Mouse (Mus musculus) urinary bladder, postnatal 14 days (tissue): Measurements from ENCODE around the gene Hsd17b6.

ENCODE experiments used
- DNase-seq: peaks from one replicate; pipeline ENCODE4 v3.0.0; 2021; ENCODE audit warnings: low spot score

The Hsd17b6 gene

DNA sequence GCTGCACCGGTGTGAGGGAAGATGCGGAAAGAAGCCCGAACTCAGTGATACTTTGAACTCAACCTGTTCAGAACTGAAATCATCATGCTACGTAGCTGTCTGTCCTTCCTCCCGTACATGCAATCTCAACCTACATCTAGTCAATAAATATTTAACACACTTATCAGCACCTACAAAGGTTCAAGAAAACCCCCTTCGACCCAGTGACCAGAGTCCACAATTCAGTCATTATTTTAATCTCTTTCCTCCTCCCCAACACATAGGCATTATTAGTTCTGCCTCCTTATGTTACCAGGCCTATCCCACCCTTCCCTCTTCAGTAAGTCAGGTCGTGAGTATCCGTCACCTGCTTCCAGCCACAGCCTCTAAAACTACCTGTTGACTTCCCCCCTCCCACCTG lies 1.9 kb downstream of the Hsd17b6 start:
- no peak for DNase-seq

- no peak for DNase-seq
Measured at GRCm38 (mm10) chr10:128004918-128005317, 2.5 kb downstream of the Hsd17b6 start.

DNA sequence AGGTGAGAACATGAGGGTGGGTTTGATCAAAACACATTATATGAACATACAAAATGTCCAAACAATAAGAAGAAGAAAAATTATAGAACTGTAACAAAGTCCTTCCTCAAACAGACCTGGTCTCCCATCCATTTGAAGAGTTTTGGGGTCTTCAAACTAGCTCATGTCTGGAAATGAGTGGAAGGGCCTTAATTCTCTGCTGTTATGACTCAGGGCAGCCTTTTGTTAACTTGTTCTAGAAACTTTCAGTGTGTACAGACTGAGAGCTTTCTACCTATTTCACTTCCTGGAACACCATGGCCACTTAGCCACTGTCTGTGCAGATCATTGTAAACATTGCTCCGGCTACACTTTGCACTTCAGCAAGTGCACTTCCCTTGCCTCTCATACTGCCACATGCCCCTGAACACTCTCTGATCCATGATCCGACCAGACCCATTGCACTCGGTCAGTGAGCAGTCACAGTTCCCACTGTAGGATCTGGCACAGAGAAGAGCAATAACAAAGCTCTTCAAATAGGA lies 4.1 kb downstream of the Hsd17b6 start:
- DNase-seq, result no peak

- DNase-seq, result no peak
Measured at GRCm38 (mm10) chr10:127998260-127998659, 9.2 kb downstream of the Hsd17b6 start.

- DNase-seq, result no peak
Measured at GRCm38 (mm10) chr10:127996690-127997089, 10.7 kb downstream of the Hsd17b6 start.

DNA sequence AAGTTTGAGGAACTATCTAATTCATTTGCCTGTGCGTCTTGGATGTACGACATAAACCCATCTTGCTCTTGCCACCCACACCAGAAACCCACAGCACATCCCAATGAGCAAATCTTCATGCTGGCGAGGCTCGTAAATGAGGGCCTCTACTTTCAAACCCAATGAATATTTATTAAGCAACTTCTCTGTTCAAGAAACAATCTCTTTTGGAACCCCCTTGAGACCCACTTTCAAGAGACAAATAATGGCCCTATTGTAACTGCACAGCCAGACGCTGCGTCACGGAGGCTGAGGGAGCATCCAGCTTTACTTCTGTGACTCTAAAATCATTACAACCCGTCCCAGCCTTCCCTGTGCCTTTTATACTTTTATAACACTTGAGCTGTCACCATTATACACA lies 21.8 kb downstream of the Hsd17b6 start:
- no peak for DNase-seq

- DNase-seq, result no peak
Measured at GRCm38 (mm10) chr10:127984650-127985049, 22.8 kb downstream of the Hsd17b6 start.

DNA sequence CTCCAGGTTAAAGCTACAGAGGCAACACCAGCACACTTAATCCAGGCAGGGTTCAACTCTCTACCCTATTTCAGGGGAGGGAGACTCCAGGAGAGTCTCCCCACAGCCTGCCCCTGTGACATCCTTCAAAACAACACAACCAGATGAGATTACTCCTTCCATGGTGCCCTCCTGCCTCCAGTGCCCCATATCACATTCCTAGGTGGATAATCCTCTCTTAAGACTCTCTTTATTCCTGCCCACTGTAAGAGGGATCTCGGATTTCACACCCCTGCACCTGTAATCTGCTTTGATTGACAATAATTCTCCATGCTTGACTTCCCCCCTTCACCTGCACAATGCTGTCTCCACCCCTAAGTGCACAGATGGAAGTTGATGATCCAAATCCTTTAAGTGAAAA lies 31.9 kb downstream of the Hsd17b6 start:
- no peak for DNase-seq

DNA sequence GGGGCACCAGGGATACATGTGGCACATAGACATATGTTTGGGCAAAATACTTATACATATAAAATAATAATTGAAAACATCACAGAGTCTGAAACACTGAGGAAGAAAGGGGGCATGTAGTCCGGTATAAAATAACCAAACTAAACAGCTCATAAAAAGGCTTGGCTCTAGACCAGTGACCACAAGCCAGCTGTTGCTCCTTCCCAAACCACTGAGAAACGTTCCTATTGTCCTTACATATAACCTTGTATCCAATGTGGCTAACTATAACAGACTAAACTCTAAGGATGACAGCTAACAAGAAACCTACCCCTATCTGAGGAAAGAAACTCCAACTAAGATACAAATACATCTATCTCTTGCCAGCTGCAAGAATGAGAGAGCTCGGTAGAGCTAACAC lies 33.3 kb downstream of the Hsd17b6 start:
- DNase-seq, result no peak

DNA sequence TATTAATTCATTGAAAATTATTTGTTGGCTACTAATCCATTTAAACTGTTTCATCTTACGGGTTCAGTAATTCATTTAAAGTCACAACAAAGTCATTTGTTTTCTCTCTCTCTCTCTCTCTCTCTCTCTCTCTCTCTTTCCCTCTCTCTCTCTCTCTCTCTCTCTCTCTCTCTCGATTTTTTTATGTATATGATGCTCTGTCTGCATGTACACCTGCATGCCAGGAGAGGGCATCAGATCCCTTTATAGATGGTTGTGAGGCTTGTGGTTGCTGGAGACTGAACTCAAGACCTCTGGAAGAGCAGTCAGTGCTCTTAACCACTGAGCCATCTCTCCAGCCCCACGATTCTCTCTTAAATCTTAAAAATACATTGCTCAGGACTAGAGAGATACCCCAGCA lies 36.3 kb downstream of the Hsd17b6 start:
- DNase-seq, result no peak

- DNase-seq, result no peak
Measured at GRCm38 (mm10) chr10:127970359-127970831, 37.0 kb downstream of the Hsd17b6 start.

- no peak for DNase-seq
Measured at GRCm38 (mm10) chr10:127969820-127970219, 37.6 kb downstream of the Hsd17b6 start.

DNA sequence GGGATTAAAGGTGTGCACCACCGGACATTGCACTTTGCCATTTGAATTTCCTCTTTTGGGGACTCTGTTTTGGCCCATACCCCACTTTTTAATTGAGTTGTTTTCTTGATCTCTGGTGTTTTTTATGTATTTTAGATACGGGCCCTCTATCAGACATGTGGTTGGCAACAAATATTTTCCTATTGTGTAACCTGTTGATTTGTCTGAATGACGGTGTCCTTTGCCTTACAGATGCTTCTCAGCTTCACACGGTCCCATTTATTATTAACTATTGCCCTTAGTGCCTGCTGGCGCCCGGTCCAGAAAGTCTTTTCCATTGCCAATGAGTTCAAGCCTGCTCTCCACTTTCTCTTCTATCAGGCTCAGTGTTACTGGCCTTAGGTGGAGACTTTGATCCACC lies 40.9 kb downstream of the Hsd17b6 start:
- no peak for DNase-seq

DNA sequence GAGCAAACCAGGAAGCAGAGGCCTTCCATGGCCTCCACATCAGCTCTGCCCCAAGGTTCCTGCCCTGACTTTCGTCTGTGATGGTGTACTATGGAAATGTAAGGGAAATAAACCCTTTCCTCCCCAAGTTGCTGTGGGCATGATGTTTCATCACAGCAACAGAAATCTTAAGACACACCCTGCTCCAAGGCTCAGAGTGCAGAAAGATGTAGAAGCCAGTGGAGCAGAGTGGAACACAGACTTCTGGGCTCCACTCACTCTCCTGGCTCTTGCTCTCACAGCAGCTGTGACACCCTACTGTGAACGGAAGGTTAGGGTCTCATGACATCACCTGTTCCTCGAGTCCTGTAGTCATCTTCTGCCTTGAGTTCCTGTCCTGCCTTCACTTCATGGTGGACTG lies 43.4 kb downstream of the Hsd17b6 start:
- no peak for DNase-seq

DNA sequence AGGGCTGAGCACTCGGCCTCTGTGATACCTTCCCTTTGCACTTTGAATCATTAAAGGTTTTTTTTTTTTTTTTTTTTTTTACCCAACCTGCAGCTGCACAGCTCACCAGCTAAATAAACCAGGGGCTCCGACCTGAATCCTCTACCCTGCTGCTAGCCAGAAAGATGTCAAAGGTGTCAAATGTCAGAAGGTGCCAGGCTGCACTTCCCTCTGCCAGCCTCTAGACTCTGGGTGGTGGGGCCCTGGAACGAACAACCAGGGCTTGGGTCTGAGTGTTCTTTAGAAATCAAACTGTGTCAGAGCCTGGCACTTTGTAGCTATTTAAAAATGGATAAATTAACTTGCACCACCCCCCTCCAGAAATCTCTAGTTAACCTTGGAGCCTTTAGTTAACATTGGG lies 45.0 kb downstream of the Hsd17b6 start:
- DNase-seq, result no peak

DNA sequence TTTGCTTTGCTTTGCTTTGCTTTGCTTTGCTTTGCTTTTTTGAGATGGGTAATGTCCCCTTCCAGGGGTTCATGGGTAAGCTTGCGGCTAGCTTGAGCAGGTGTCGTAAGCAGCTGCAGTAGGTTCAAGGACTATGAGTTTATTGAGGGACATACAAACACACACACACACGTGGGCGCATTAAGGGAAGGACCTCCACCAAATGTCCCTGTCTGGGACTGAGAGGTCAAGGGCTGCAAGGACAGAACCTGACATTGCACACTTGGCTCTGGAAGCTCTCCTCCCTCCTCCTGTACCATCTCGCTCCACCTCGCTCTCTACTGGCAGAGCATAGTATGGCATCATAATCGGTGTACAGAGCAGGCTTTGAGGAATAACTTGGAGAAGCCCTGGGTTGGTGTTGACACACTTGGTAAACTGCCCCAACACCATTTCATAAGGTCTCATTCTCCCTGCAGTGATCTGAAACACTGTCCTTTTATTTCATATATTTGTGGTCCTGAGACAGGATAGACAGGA lies 48.2 kb downstream of the Hsd17b6 start:
- DNase-seq, result no peak

GRCm38 (mm10) chr10:127956168-127956816 lies 51.1 kb downstream of the Hsd17b6 start:
- DNase-seq, result peak; percentile 87

- no peak for DNase-seq
Measured at GRCm38 (mm10) chr10:127955034-127955433, 52.4 kb downstream of the Hsd17b6 start.

- no peak for DNase-seq
Measured at GRCm38 (mm10) chr10:127951821-127952220, 55.6 kb downstream of the Hsd17b6 start.

DNA sequence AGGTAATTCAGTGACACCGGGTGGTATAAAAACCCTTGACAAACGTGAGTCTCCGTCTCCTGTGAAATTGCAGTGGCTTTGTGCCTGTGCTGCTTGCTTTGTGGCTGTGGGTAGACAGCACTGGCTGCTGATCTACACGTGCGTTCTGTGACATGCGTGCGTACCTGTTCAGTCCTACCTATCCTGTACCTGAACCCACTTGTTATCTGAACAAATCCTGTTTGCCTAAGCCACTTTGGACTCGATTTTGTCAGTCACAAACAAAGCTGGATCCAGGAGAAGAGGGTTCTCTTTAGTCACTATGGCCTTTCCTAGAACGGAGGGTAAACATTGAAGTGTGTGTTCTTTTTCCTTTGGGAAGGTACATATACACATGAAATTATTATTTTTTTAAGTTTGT lies 56.0 kb downstream of the Hsd17b6 start:
- no peak for DNase-seq

- DNase-seq, result no peak
Measured at GRCm38 (mm10) chr10:127949596-127950130, 57.7 kb downstream of the Hsd17b6 start.

DNA sequence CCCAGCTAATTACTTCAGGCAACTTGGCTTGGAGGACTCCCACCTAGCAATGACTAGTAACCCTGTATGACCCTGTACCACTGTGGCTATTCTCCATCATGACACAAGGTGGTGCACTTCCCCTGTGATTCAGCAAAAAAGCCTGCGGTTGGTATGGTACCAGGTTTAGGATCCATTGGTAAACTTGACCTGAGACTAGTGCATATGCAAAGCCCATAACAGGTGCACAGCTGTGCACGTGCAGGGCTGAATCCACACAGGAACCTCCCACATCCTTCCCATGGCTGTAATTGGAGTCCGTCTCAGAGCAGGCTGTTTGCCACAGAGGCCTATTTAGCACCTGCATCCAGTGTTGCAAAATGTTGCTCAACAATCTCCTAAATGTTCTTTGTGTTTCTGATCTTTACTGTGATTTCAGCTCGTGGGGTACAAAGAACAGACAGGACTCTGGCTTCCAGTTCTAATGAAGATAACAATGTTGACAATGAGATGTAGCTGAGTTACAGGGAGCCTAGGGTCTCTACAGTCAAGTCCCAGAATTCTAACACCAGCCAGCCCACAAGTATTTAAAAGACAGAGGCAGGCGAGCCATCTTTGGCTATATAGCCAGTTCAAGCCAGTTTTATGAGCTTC lies 61.9 kb downstream of the Hsd17b6 start:
- peak; percentile 37 for DNase-seq
